Comparison of ENCODE assay signal across 8 mouse cellular contexts in the genomic region with DNA sequence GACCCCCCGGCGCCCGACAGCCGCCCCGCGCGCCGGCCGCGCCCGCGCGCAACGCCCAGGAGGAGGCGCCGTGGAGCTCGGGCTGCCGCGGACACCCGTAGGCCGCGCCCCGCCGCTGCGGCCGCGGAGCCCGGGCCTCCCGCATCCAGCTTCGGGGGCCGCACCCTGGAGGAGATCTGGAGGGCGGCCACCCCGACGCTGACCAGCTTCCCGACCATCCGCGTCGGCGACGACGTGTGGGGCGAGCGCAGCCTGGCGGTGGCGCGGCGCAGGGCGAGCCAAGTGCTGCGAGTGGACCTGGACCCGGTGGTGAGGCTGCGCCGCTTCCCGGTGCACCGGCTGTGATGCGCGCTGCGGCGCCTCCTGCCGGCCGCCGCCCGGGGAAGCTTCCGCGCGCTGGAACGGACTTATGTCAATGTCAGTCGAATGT. TPM values are rescaled to one million over a fixed set of nuclear protein-coding genes. Genes with fewer than 3 reads are reported as not detected.
DNase-seq lines count a peak whose midpoint lies in the region; ATAC-seq and TF ChIP-seq lines count a peak whose summit lies in the region.

No protein-coding gene starts in this region.

- peaks cover 12% of the 10 kb centered on the region for H3K4me1 ChIP-seq in brown adipose tissue, adult 24 weeks (ENCODE audit: control insufficient read depth, insufficient read depth, insufficient read length, low read length)
- peaks cover 14% of the 10 kb centered on the region for H3K4me1 ChIP-seq in heart, embryonic 12.5 days (replicated peaks)
- 0 out of 2 replicates have a peak, but pooled peaks cover 5% of the 10 kb centered on the region for H3K4me1 ChIP-seq in liver, embryonic 11.5 days (replicated peaks; ENCODE audit: control insufficient read depth, insufficient read depth, low read length)

- H3K79me2 ChIP-seq in myocyte (ENCODE audit: control insufficient read depth, insufficient read depth) = peaks cover 14% of the 10 kb centered on the region

- no peaks in the 10 kb centered on the region for H3K27me3 ChIP-seq in heart, embryonic 12.5 days (replicated peaks)
- no peaks in the 10 kb centered on the region for H3K27me3 ChIP-seq in liver, embryonic 11.5 days (replicated peaks; ENCODE audit: control insufficient read depth, insufficient read depth, low read length)
- no peaks in the 10 kb centered on the region for H3K27me3 ChIP-seq in myocyte (ENCODE audit: control insufficient read depth, insufficient read depth, insufficient read length)

- no peaks in the 10 kb centered on the region for H3K9me3 ChIP-seq in heart, embryonic 12.5 days (replicated peaks)
- H3K9me3 ChIP-seq in liver, embryonic 11.5 days (ENCODE audit: control insufficient read depth, low read length) = no peaks in the 10 kb centered on the region

- WGBS in heart, embryonic 12.5 days = under 1% methylated on average over 67 of the region's 67 CpGs
- WGBS in liver, embryonic 11.5 days = under 1% methylated on average over 57 of the region's 67 CpGs

- H3K27ac ChIP-seq in brown adipose tissue, adult 24 weeks (replicated peaks; ENCODE audit: low read depth, low read length) = peak overlapping the region; percentile 94
- H3K27ac ChIP-seq in heart, embryonic 12.5 days (ENCODE audit: poor library complexity, severe bottlenecking) = peak overlapping the region; percentile 93
- peak overlapping the region; percentile 98 for H3K27ac ChIP-seq in liver, embryonic 11.5 days (ENCODE audit: low read depth, low read length)

- peak; percentile 90 for DNase-seq in CD4-positive, CD25-positive, alpha-beta regulatory T cell, adult 2 months (ENCODE audit: low read depth, low spot score)
- DNase-seq in kidney, postnatal 10 days = peak; percentile 91
- DNase-seq in liver, embryonic 11.5 days (ENCODE audit: low spot score) = peak; percentile 85
- DNase-seq in spleen, postnatal 4 days (ENCODE audit: low spot score in 2 of 2) = peak; percentile 93 to 97

- TF ChIP-seq POLR2A in myocyte (IDR thresholded peaks at IDR 0.05; ENCODE audit: insufficient read length, low read depth) = peak; percentile 67

- no peaks in the 10 kb centered on the region for H3K36me3 ChIP-seq in heart, embryonic 12.5 days
- no peaks in the 10 kb centered on the region for H3K36me3 ChIP-seq in liver, embryonic 11.5 days (ENCODE audit: control insufficient read depth, insufficient read depth, low read length)
- H3K36me3 ChIP-seq in myocyte (ENCODE audit: control insufficient read depth, insufficient read depth) = no peaks in the 10 kb centered on the region

- H3K4me2 ChIP-seq in heart, embryonic 12.5 days = peak overlapping the region; percentile 86
- peak overlapping the region; percentile 79 for H3K4me2 ChIP-seq in liver, embryonic 11.5 days
- peak overlapping the region; percentile 98 for H3K4me2 ChIP-seq in myocyte (ENCODE audit: low read depth)

- H3K9ac ChIP-seq in heart, embryonic 12.5 days = peak overlapping the region; percentile 88
- peak overlapping the region; percentile 96 for H3K9ac ChIP-seq in liver, embryonic 11.5 days (ENCODE audit: low read depth, low read length)

- H3K4me3 ChIP-seq in brown adipose tissue, adult 24 weeks (ENCODE audit: insufficient read depth, low read depth, low read length) = peak overlapping the region; percentile 100
- H3K4me3 ChIP-seq in heart, embryonic 12.5 days = peak overlapping the region; percentile 81
- peak overlapping the region; percentile 90 for H3K4me3 ChIP-seq in liver, embryonic 11.5 days (ENCODE audit: low read depth, low read length)
- peak overlapping the region; percentile 66 for H3K4me3 ChIP-seq in myocyte

- H3ac ChIP-seq in myocyte (ENCODE audit: control insufficient read depth, insufficient read length) = peak overlapping the region; percentile 52

- ATAC-seq in erythroid progenitor cell, adult 5-6 weeks (replicated peaks; ENCODE audit: low FRiP score, poor library complexity, severe bottlenecking) = peak; percentile 83
- ATAC-seq in heart, embryonic 12.5 days (ENCODE audit: insufficient number of reproducible peaks, low FRiP score) = peak; percentile 85
- peak; percentile 82 for ATAC-seq in liver, embryonic 11.5 days (replicated peaks; ENCODE audit: low FRiP score)

TF ChIP-seq in myocyte, 11 proteins besides CTCF, POLR2A, EP300 and RAD21:
- no peak for TF ChIP-seq TCF12 (IDR thresholded peaks at IDR 0.05; ENCODE audit: insufficient read depth, poor library complexity, severe bottlenecking)
- no peak for TF ChIP-seq MAX (IDR thresholded peaks at IDR 0.05; ENCODE audit: low read depth)
- TF ChIP-seq REST (IDR thresholded peaks at IDR 0.05; ENCODE audit: insufficient read depth, insufficient read length) = no peak
- TF ChIP-seq CEBPB (IDR thresholded peaks at IDR 0.05; ENCODE audit: insufficient read depth, poor library complexity, severe bottlenecking) = no peak
- TF ChIP-seq SRF (IDR thresholded peaks at IDR 0.05; ENCODE audit: control insufficient read depth, insufficient read length, low read depth) = no peak
- peak; percentile 71 for TF ChIP-seq POLR2AphosphoS2 (IDR thresholded peaks at IDR 0.05; ENCODE audit: insufficient read length, low read depth)
- TF ChIP-seq TCF3 (IDR thresholded peaks at IDR 0.05; ENCODE audit: insufficient read length, low read depth) = no peak
- no peak for TF ChIP-seq E2F4 (IDR thresholded peaks at IDR 0.05; ENCODE audit: insufficient read depth)
- TF ChIP-seq USF1 (IDR thresholded peaks at IDR 0.05; ENCODE audit: low read depth) = no peak
- TF ChIP-seq MYOD1 (IDR thresholded peaks at IDR 0.05; ENCODE audit: control insufficient read depth in 1 of 3, insufficient read length in 2 of 3, low read depth in 2 of 3) = peak in 1 of 3 experiments; percentile 62
- TF ChIP-seq MYOG (IDR thresholded peaks at IDR 0.05; ENCODE audit: control insufficient read depth in 1 of 3, insufficient read depth in 1 of 3, insufficient read length in 2 of 3, low read depth in 2 of 3) = peak in 1 of 3 experiments; percentile 68

RNA-seq across cellular contexts. Expression of a gene that starts 0.8 kb away (rescaled TPM):
- 5.2 and 7.3 TPM in 2 replicates for polyA plus RNA-seq in brown adipose tissue, adult 24 weeks (2012; ENCODE audit: insufficient read depth, insufficient read length, missing spikeins)
- total RNA-seq in erythroid progenitor cell, adult 5-6 weeks (2015; ENCODE audit: low replicate concordance) = 36.0 and 59.1 TPM in 2 replicates
- 31.2 and 51.2 TPM in 2 replicates for total RNA-seq in erythroid progenitor cell, adult 5-6 weeks (2017; ENCODE audit: low replicate concordance)
- polyA plus RNA-seq in heart, embryonic 12.5 days (2016; fragmentation: Nextera tagmentation; extraction: Ambion mirVana) = 5.3 and 5.4 TPM in 2 replicates
- polyA plus RNA-seq in liver, embryonic 11.5 days (2014; fragmentation: Nextera tagmentation; extraction: Ambion mirVana) = 5.5 and 5.8 TPM in 2 replicates
- 3.0 TPM for polyA plus RNA-seq in myocyte (2012; fragmentation: generic; extraction: Trizol)

Comparison
In these comparisons a context has a peak if more than half of its experiments do, and no peak if none do; other contexts are left out.
1. Peak in every context shown above with its lines: DNase-seq, ATAC-seq, H3K4me3 ChIP-seq and H3K27ac ChIP-seq.